Mouse (Mus musculus) limb, embryonic 14.5 days (tissue): ENCODE results near the gene Alg12. TPM values are rescaled to one million over a fixed set of nuclear protein-coding genes. Genes with fewer than 3 reads are reported as not detected.

Experiments
- ATAC-seq: fragments of 200-750 bp; cut with Nextera tagmentation; 2 replicates; pipeline ENCODE4 v1.8.0; 2017; ENCODE audit warnings: low read depth, moderate number of reproducible peaks, moderate TSS enrichment; ENCODE audit not compliant: low FRiP score
- DNase-seq: peaks from one replicate; pipeline ENCODE4 v3.0.0-alpha.2; 2015; ENCODE audit warnings: low spot score
- H3K27ac ChIP-seq: fragments of 300-500 bp; sonication (generic); replicated peaks from 2 replicates; pipeline ENCODE4 v1.5.1; 2014; ENCODE audit warnings: low read depth, mild to moderate bottlenecking, low read length, moderate library complexity, mixed read lengths
- H3K27me3 ChIP-seq: fragments of 300-500 bp; sonication (generic); 2 replicates; pipeline ENCODE4 v1.6.1; 2014; ENCODE audit warnings: low read length, mixed read lengths; ENCODE audit not compliant: control insufficient read depth, insufficient read depth
- H3K36me3 ChIP-seq: fragments of 300-500 bp; sonication (generic); 2 replicates; pipeline ENCODE4 v1.6.1; 2014; ENCODE audit warnings: mild to moderate bottlenecking, low read length, moderate library complexity, mixed read lengths; ENCODE audit not compliant: control insufficient read depth, insufficient read depth
- H3K4me1 ChIP-seq: fragments of 300-500 bp; sonication (generic); 2 replicates; pipeline ENCODE4 v1.6.1; 2014; ENCODE audit warnings: antibody characterized with exemption, low read length, mixed read lengths; ENCODE audit not compliant: control insufficient read depth, insufficient read depth
- H3K4me2 ChIP-seq: fragments of 300-500 bp; sonication (generic); replicated peaks from 2 replicates; pipeline ENCODE4 v1.6.1; 2014; ENCODE audit warnings: low read depth, mild to moderate bottlenecking, low read length, moderate library complexity; ENCODE audit not compliant: severe bottlenecking
- H3K4me3 ChIP-seq: fragments of 300-500 bp; sonication (generic); replicated peaks from 2 replicates; pipeline ENCODE4 v1.5.1; 2014; ENCODE audit warnings: low read length
- H3K9ac ChIP-seq: fragments of 300-500 bp; sonication (generic); 2 replicates; pipeline ENCODE4 v1.6.1; 2014; ENCODE audit warnings: mild to moderate bottlenecking, low read depth, low read length, moderate library complexity; ENCODE audit not compliant: severe bottlenecking
- H3K9me3 ChIP-seq: fragments of 300-500 bp; sonication (generic); 2 replicates; pipeline ENCODE4 v1.6.1; 2016; ENCODE audit warnings: low read length; ENCODE audit not compliant: control insufficient read depth
- POLR2A ChIP-seq: fragments of 200-500 bp; IDR thresholded peaks from 2 replicates; pipeline ENCODE4 v1.8.0; 2012; ENCODE audit warnings: inconsistent platforms, mild to moderate bottlenecking, moderate library complexity, borderline replicate concordance; ENCODE audit not compliant: insufficient read depth, insufficient read length; ENCODE audit errors: extremely low read depth
- WGBS: fragments of 180-500 bp; shearing (Covaris S2); extraction: QIAGEN DNeasy Blood & Tissue Kit; methylation state at CpG from one replicate; pipeline ENCODE4 v1.1.7; 2014; 5-methylcytosine and 5-hydroxymethylcytosine counted together
- polyA plus RNA-seq, 2 experiments: library from polyadenylated mRNA; depleted of rRNA in 1 of 2; stranded (reverse) in 1 of 2; unstranded in 1 of 2; fragments of >200 nt; fragmentation: Nextera tagmentation in 1 of 2; extraction: Ambion mirVana in 1 of 2; gene quantifications; 2 replicates each; pipeline versions ENCODE4 v1.2.1 to v1.2.3; 2012 to 2014

The Alg12 gene
- polyA plus RNA-seq, 2 experiments, result 12.1 to 17.9 TPM

GRCm38 (mm10) chr15:88841580-88842299 lies 22.6 kb upstream of the Alg12 start:
- Histone ChIP-seq H3K27ac (no peak overlapping the region), H3K4me2 (no peak overlapping the region), H3K9me3 (no peaks in the 10 kb centered on the region), H3K27me3 (no peaks in the 10 kb centered on the region), H3K9ac (no peak overlapping the region), H3K4me1 (peaks cover 32% of the 10 kb centered on the region), H3K36me3 (no peaks in the 10 kb centered on the region), H3K4me3 (no peak overlapping the region)
- ATAC-seq (no peak), DNase-seq (no peak)
- WGBS, result 88% methylated on average over 3 of the region's 3 CpGs
- TF ChIP-seq POLR2A, result no peak

- TF ChIP-seq POLR2A, result no peak
- no peak for DNase-seq
- Histone ChIP-seq H3K27me3 (no peaks in the 10 kb centered on the region), H3K27ac (no peak overlapping the region), H3K4me2 (no peak overlapping the region), H3K9me3 (no peaks in the 10 kb centered on the region), H3K9ac (no peak overlapping the region), H3K4me1 (peaks cover 32% of the 10 kb centered on the region), H3K4me3 (no peak overlapping the region), H3K36me3 (no peaks in the 10 kb centered on the region)
- WGBS, result 77% methylated on average over 2 of the region's 2 CpGs
- ATAC-seq, result no peak
Observed at GRCm38 (mm10) chr15:88841160-88841559, 22.0 kb upstream of the Alg12 start.

GRCm38 (mm10) chr15:88840126-88840525 lies 21.0 kb upstream of the Alg12 start:
- Histone ChIP-seq H3K27ac (peak overlapping the region; percentile 79), H3K36me3 (no peaks in the 10 kb centered on the region), H3K9me3 (no peaks in the 10 kb centered on the region), H3K4me3 (no peak overlapping the region), H3K4me2 (no peak overlapping the region), H3K9ac (no peak overlapping the region), H3K27me3 (no peaks in the 10 kb centered on the region), H3K4me1 (peaks cover 32% of the 10 kb centered on the region)
- no peak for ATAC-seq
- DNase-seq, result no peak
- TF ChIP-seq POLR2A, result no peak
- 70% methylated on average over 10 of the region's 10 CpGs for WGBS

- no peak for TF ChIP-seq POLR2A
Observed at GRCm38 (mm10) chr15:88839271-88839670, 20.2 kb upstream of the Alg12 start.

GRCm38 (mm10) chr15:88837977-88838376 lies 18.9 kb upstream of the Alg12 start:
- H3K27ac ChIP-seq, result no peak overlapping the region

More at GRCm38 (mm10) chr15:88839271-88839670, 20.2 kb upstream of the Alg12 start:
- no peak overlapping the region for H3K4me3 ChIP-seq
- H3K27me3 ChIP-seq, result no peaks in the 10 kb centered on the region
- peak; percentile 70 for ATAC-seq
- H3K36me3 ChIP-seq, result no peaks in the 10 kb centered on the region
- WGBS, result 25% methylated on average over 9 of the region's 9 CpGs
- peaks cover 32% of the 10 kb centered on the region for H3K4me1 ChIP-seq
- DNase-seq, result peak; percentile 70
- H3K4me2 ChIP-seq, result 0 out of 2 replicates have a peak overlapping the region, but pooled peaks have one; percentile 15
- H3K27ac ChIP-seq, result peak overlapping the region; percentile 79
- H3K9ac ChIP-seq, result peak overlapping the region; percentile 28; the same call in 1 of the 2 replicates
- no peaks in the 10 kb centered on the region for H3K9me3 ChIP-seq

More at GRCm38 (mm10) chr15:88837977-88838376, 18.9 kb upstream of the Alg12 start:
- WGBS, result 3% methylated on average over 11 of the region's 11 CpGs
- H3K4me1 ChIP-seq, result peaks cover 29% of the 10 kb centered on the region
- DNase-seq (peak; percentile 37), ATAC-seq (no peak)
- no peaks in the 10 kb centered on the region for H3K9me3 ChIP-seq
- H3K27me3 ChIP-seq, result no peaks in the 10 kb centered on the region
- peak overlapping the region; percentile 56 for H3K9ac ChIP-seq
- no peaks in the 10 kb centered on the region for H3K36me3 ChIP-seq
- peak overlapping the region; percentile 74 for H3K4me2 ChIP-seq
- no peak for TF ChIP-seq POLR2A
- peak overlapping the region; percentile 38 for H3K4me3 ChIP-seq
